Mouse (Mus musculus) G1E (cell line): ENCODE measurements around the gene Tmem179b. TPM values are rescaled to one million over a fixed set of nuclear protein-coding genes. Genes with fewer than 3 reads are reported as not detected.
"Not testable (repeated sequence)": the region's sequence is repeated elsewhere in the genome, so short reads cannot be mapped to it uniquely, and the experiment has no call there.

Experiments
- ATAC-seq: 2 replicates; pipeline ENCODE4 v1.8.0; 2016; ENCODE audit warnings: mild to moderate bottlenecking; ENCODE audit not compliant: insufficient number of reproducible peaks, poor library complexity, low FRiP score, severe bottlenecking; ENCODE audit errors: extremely low read depth
- DNase-seq: peaks from one replicate; pipeline ENCODE4 v3.0.0; 2012; ENCODE audit warnings: low spot score
- H3K27me3 ChIP-seq: 2 replicates; pipeline ENCODE4 v1.6.1; 2012; ENCODE audit warnings: mild to moderate bottlenecking, low read length, inconsistent platforms; ENCODE audit not compliant: insufficient read depth
- H3K36me3 ChIP-seq: replicated peaks from 2 replicates; pipeline ENCODE3; 2012; ENCODE audit warnings: mild to moderate bottlenecking, inconsistent platforms
- H3K4me1 ChIP-seq: 2 replicates; pipeline ENCODE4 v1.6.1; 2012; ENCODE audit warnings: low read depth, low read length, inconsistent platforms, mixed read lengths; ENCODE audit not compliant: insufficient read depth
- H3K4me3 ChIP-seq: 2 replicates; pipeline ENCODE4 v1.5.1; 2012; ENCODE audit warnings: low read depth, mild to moderate bottlenecking, inconsistent platforms, low read length, moderate library complexity, mixed read lengths
- H3K9me3 ChIP-seq: replicated peaks from 2 replicates; pipeline ENCODE4 v1.6.1; 2012; ENCODE audit warnings: inconsistent platforms
- CTCF ChIP-seq: IDR thresholded peaks from 2 replicates; pipeline ENCODE4 v1.5.1; 2012; ENCODE audit warnings: low read depth, low read length, inconsistent platforms, mixed read lengths
- GATA1 ChIP-seq: IDR thresholded peaks from 2 replicates; pipeline ENCODE4 v1.6.1; 2012; ENCODE audit warnings: borderline replicate concordance, low read length, inconsistent platforms, mixed read lengths
- GATA2 ChIP-seq: IDR thresholded peaks from 2 replicates; pipeline ENCODE4 v1.6.1; 2012; ENCODE audit warnings: low read depth, low read length, inconsistent platforms, borderline replicate concordance
- POLR2AphosphoS5 ChIP-seq: IDR thresholded peaks from 2 replicates; pipeline ENCODE4 v1.6.1; 2012; ENCODE audit warnings: low read depth, low read length, inconsistent platforms; ENCODE audit not compliant: insufficient replicate concordance
- TAL1 ChIP-seq: conservative IDR thresholded peaks from 2 replicates; pipeline ENCODE4 v1.6.1; 2012; ENCODE audit warnings: low read depth, low read length, inconsistent platforms, mixed read lengths
- polyA plus RNA-seq: library from polyadenylated mRNA; stranded (reverse); fragments of >175 nt; gene quantifications from 2 replicates; pipeline ENCODE4 v1.2.3, GENCODE M21; 2012
- total RNA-seq, 2 experiments: library from RNA; stranded (forward) in 1 of 2; stranded (reverse) in 1 of 2; fragments of 200-1000 nt in 1 of 2; fragments of >200 nt in 1 of 2; fragmentation: Nextera tagmentation in 1 of 2; gene quantifications; 2 replicates each; pipeline ENCODE4 v1.2.3; 2014 to 2017

Tmem179b gene
- total and polyA plus RNA-seq, 3 experiments, result 90.2 to 138 (median 96.6) TPM

GRCm38 (mm10) chr19:8738911-8739310 is 35.4 kb downstream of the Tmem179b start:
- no peaks in the 10 kb centered on the region for H3K27me3 ChIP-seq
- no peak overlapping the region for H3K4me3 ChIP-seq
- peaks cover 59% of the 10 kb centered on the region for H3K4me1 ChIP-seq
- no peak for DNase-seq
- H3K9me3 ChIP-seq, result no peaks in the 10 kb centered on the region
- no peak for ATAC-seq
- H3K36me3 ChIP-seq, result peaks cover 60% of the 10 kb centered on the region
- TF ChIP-seq POLR2AphosphoS5 (no peak), GATA1 (no peak), GATA2 (no peak), CTCF (no peak), TAL1 (no peak)

GRCm38 (mm10) chr19:8736160-8736467 is 38.2 kb downstream of the Tmem179b start:
- Histone ChIP-seq H3K4me1 (peaks cover 44% of the 10 kb centered on the region), H3K27me3 (peaks cover 3% of the 10 kb centered on the region; the same call in 1 of the 2 replicates), H3K9me3 (peaks cover 5% of the 10 kb centered on the region; the same call in 1 of the 2 replicates), H3K4me3 (peak overlapping the region; percentile 99), H3K36me3 (peaks cover 43% of the 10 kb centered on the region)
- TF ChIP-seq CTCF, result no peak
- TF ChIP-seq GATA1, result no peak
- TF ChIP-seq TAL1, result no peak
- no peak for TF ChIP-seq POLR2AphosphoS5
- no peak for TF ChIP-seq GATA2
- ATAC-seq (no peak), DNase-seq (no peak)

- Histone ChIP-seq H3K4me3 (peak within 1 kb of the TSS; percentile 99), H3K4me1 (peaks cover 39% of the 10 kb centered on the region), H3K27me3 (peaks cover 3% of the 10 kb centered on the region; the same call in 1 of the 2 replicates), H3K9me3 (peaks cover 5% of the 10 kb centered on the region; the same call in 1 of the 2 replicates), H3K36me3 (peaks cover 38% of the 10 kb centered on the region)
- DNase-seq, result peak; percentile 56
- ATAC-seq, result peak; percentile 76
- TF ChIP-seq GATA2 (no peak), TAL1 (no peak), GATA1 (no peak), POLR2AphosphoS5 (no peak), CTCF (no peak)
Measured at GRCm38 (mm10) chr19:8735389-8736159, 38.7 kb downstream of the Tmem179b start, which contains the start of gene Wdr74. Gene Wdr74, plus strand, starts transcription at chr19:8735827.

- H3K9me3 ChIP-seq, result peaks cover 5% of the 10 kb centered on the region; the same call in 1 of the 2 replicates
- peaks cover 25% of the 10 kb centered on the region for H3K36me3 ChIP-seq
- H3K4me3 ChIP-seq, result no peak overlapping the region
- peaks cover 32% of the 10 kb centered on the region for H3K4me1 ChIP-seq
- H3K27me3 ChIP-seq, result peaks cover 3% of the 10 kb centered on the region; the same call in 1 of the 2 replicates
- ATAC-seq, result no peak
- TF ChIP-seq GATA1 (no peak), GATA2 (no peak), POLR2AphosphoS5 (no peak), CTCF (no peak), TAL1 (no peak)
- no peak for DNase-seq
Measured at GRCm38 (mm10) chr19:8734334-8734733, 39.9 kb downstream of the Tmem179b start.

- not testable (repeated sequence) for H3K9me3 ChIP-seq, H3K4me3 ChIP-seq, DNase-seq, ATAC-seq, H3K27me3 ChIP-seq
- Histone ChIP-seq H3K4me1 (peaks cover 13% of the 10 kb centered on the region), H3K36me3 (peaks cover 36% of the 10 kb centered on the region)
- TF ChIP-seq POLR2AphosphoS5, result peak; percentile 45; the same call in 1 of the 2 replicates
Measured at GRCm38 (mm10) chr19:8728335-8729099, 45.8 kb downstream of the Tmem179b start.

GRCm38 (mm10) chr19:8727495-8728114 is 46.7 kb downstream of the Tmem179b start:
- no peak for ATAC-seq
- no peak for DNase-seq
- peaks cover 36% of the 10 kb centered on the region for H3K36me3 ChIP-seq
- H3K4me3 ChIP-seq, result no peak overlapping the region
- no peaks in the 10 kb centered on the region for H3K27me3 ChIP-seq
- no peak for TF ChIP-seq GATA2
- peak; percentile 79; the same call in 1 of the 2 replicates for TF ChIP-seq POLR2AphosphoS5
- H3K4me1 ChIP-seq, result peaks cover 13% of the 10 kb centered on the region
- peaks cover 3% of the 10 kb centered on the region; the same call in 1 of the 2 replicates for H3K9me3 ChIP-seq
